Mouse (Mus musculus) heart, postnatal 0 days (tissue): ENCODE measurements at regions not wholly inside any gene's neighbourhood (a gene's known extent, or its start where the extent isn't known, plus 50 kb on each side); places are given as distances from the start of the nearest gene placed in this dataset.

Experiments
- ATAC-seq: fragments of 200-750 bp; cut with Nextera tagmentation; 2 replicates; pipeline ENCODE4 v1.8.0; 2017; ENCODE audit warnings: low read depth, moderate number of reproducible peaks, moderate library complexity; ENCODE audit not compliant: insufficient read depth
- DNase-seq: peaks from one replicate; pipeline ENCODE4 v3.0.0-alpha.2; 2016; ENCODE audit warnings: low spot score
- H3K27ac ChIP-seq: fragments of 300-500 bp; sonication (generic); 2 replicates; pipeline ENCODE4 v1.5.1; 2014; ENCODE audit warnings: low read depth, mild to moderate bottlenecking
- H3K27me3 ChIP-seq: fragments of 300-500 bp; sonication (generic); 2 replicates; pipeline ENCODE4 v1.6.1; 2014; ENCODE audit warnings: low read length, mixed read lengths; ENCODE audit not compliant: control insufficient read depth, insufficient read depth
- H3K36me3 ChIP-seq: fragments of 300-500 bp; sonication (generic); replicated peaks from 2 replicates; pipeline ENCODE4 v1.6.1; 2014; ENCODE audit warnings: low read length, mixed read lengths; ENCODE audit not compliant: control insufficient read depth, insufficient read depth
- H3K4me1 ChIP-seq: fragments of 300-500 bp; sonication (generic); 2 replicates; pipeline ENCODE4 v1.6.1; 2014; ENCODE audit warnings: antibody characterized with exemption; ENCODE audit not compliant: control insufficient read depth, insufficient read depth
- H3K4me2 ChIP-seq: fragments of 300-500 bp; sonication (generic); 2 replicates; pipeline ENCODE4 v1.6.1; 2014; ENCODE audit warnings: low read depth, mild to moderate bottlenecking, low read length, moderate library complexity
- H3K4me3 ChIP-seq: fragments of 300-500 bp; sonication (generic); 2 replicates; pipeline ENCODE4 v1.5.1; 2014; ENCODE audit warnings: low read depth, low read length
- H3K9ac ChIP-seq: fragments of 300-500 bp; sonication (generic); replicated peaks from 2 replicates; pipeline ENCODE4 v1.6.1; 2014; ENCODE audit warnings: low read depth, low read length, mixed read lengths
- H3K9me3 ChIP-seq: fragments of 300-500 bp; sonication (generic); replicated peaks from 2 replicates; pipeline ENCODE4 v1.6.1; 2016; ENCODE audit warnings: low read length; ENCODE audit not compliant: control insufficient read depth
- CTCF ChIP-seq: IDR thresholded peaks from 2 replicates; pipeline ENCODE4 v1.5.1; 2016; ENCODE audit warnings: antibody characterized with exemption, control low read depth, low read depth
- EP300 ChIP-seq: IDR thresholded peaks from 2 replicates; pipeline ENCODE4 v1.6.1; 2016; ENCODE audit warnings: antibody characterized with exemption, low read depth
- WGBS: fragments of 180-500 bp; shearing (Covaris S2); extraction: QIAGEN DNeasy Blood & Tissue Kit; methylation state at CpG from one replicate; pipeline ENCODE4 v1.1.7; 2014; 5-methylcytosine and 5-hydroxymethylcytosine counted together

- H3K9ac ChIP-seq = no peak overlapping the region
- peaks cover 5% of the 10 kb centered on the region; the same call in 1 of the 2 replicates for H3K9me3 ChIP-seq
- H3K36me3 ChIP-seq = no peaks in the 10 kb centered on the region
- TF ChIP-seq EP300 (no peak), CTCF (no peak)
- no peaks in the 10 kb centered on the region for H3K27me3 ChIP-seq
- H3K4me2 ChIP-seq = peak overlapping the region; percentile 1; the same call in 1 of the 2 replicates
- no peak overlapping the region for H3K27ac ChIP-seq
- DNase-seq (no peak), ATAC-seq (peak; percentile 30; the same call in 1 of the 2 replicates)
- H3K4me3 ChIP-seq = no peak overlapping the region
- 23% methylated on average over 22 of the region's 22 CpGs for WGBS
- no peaks in the 10 kb centered on the region for H3K4me1 ChIP-seq
Measured at GRCm38 (mm10) chr15:59783782-59784555, 232.4 kb downstream of the 4933412E24Rik start.

- peaks cover 5% of the 10 kb centered on the region; the same call in 1 of the 2 replicates for H3K9me3 ChIP-seq
- H3K4me3 ChIP-seq = no peak overlapping the region
- no peak overlapping the region for H3K9ac ChIP-seq
- no peaks in the 10 kb centered on the region for H3K27me3 ChIP-seq
- no peaks in the 10 kb centered on the region for H3K4me1 ChIP-seq
- no peak for TF ChIP-seq EP300
- no peak for TF ChIP-seq CTCF
- H3K36me3 ChIP-seq = no peaks in the 10 kb centered on the region
- ATAC-seq (no peak), DNase-seq (no peak)
- peak overlapping the region; percentile 1; the same call in 1 of the 2 replicates for H3K4me2 ChIP-seq
- 7% methylated on average over 6 of the region's 6 CpGs for WGBS
- H3K27ac ChIP-seq = no peak overlapping the region
Measured at GRCm38 (mm10) chr15:59783393-59783781, 233.0 kb downstream of the 4933412E24Rik start.

DNA sequence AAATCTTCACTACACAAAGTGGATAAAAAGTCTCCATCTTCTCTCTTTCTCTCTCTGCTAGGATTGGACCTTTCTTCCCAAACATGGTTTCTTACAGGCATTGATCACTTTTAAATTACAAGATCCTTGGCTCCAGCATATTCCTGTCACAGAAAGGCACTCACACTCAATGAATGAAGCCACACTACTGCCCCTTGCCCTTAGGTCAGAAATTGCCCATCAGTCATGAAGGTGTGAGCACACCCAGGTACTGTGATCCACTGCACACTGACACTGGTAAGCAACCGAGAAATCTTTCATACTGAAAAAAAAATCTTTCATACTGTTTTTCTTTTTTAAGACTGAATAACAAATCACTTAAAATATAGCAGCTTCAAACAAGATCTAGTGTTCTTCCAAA, 235.9 kb downstream of the 4933412E24Rik start:
- H3K9me3 ChIP-seq = no peaks in the 10 kb centered on the region
- no peak overlapping the region for H3K4me2 ChIP-seq
- H3K27me3 ChIP-seq = no peaks in the 10 kb centered on the region
- peaks cover 10% of the 10 kb centered on the region for H3K4me1 ChIP-seq
- TF ChIP-seq CTCF (no peak), EP300 (no peak)
- no peak overlapping the region for H3K9ac ChIP-seq
- no peaks in the 10 kb centered on the region for H3K36me3 ChIP-seq
- ATAC-seq = no peak
- H3K27ac ChIP-seq = no peak overlapping the region
- whole genome bisulfite sequencing = 73% methylated on average over 1 of the region's 1 CpGs
- no peak overlapping the region for H3K4me3 ChIP-seq
- DNase-seq = no peak

- Histone ChIP-seq H3K4me2 (no peak overlapping the region), H3K4me1 (peaks cover 13% of the 10 kb centered on the region), H3K9ac (no peak overlapping the region), H3K4me3 (no peak overlapping the region), H3K27ac (no peak overlapping the region), H3K36me3 (no peaks in the 10 kb centered on the region), H3K9me3 (no peaks in the 10 kb centered on the region), H3K27me3 (no peaks in the 10 kb centered on the region)
- no peak for TF ChIP-seq CTCF
- no peak for TF ChIP-seq EP300
- ATAC-seq (peak; percentile 62), DNase-seq (peak; percentile 67)
- WGBS = 55% methylated on average over 13 of the region's 13 CpGs
Measured at GRCm38 (mm10) chr15:59777307-59777871, 239.0 kb downstream of the 4933412E24Rik start.

- no peak for DNase-seq
- no peak for ATAC-seq
- H3K36me3 ChIP-seq = no peaks in the 10 kb centered on the region
- H3K9ac ChIP-seq = no peak overlapping the region
- H3K4me2 ChIP-seq = no peak overlapping the region
- no peak for TF ChIP-seq CTCF
- no peak for TF ChIP-seq EP300
- WGBS = 58% methylated on average over 3 of the region's 3 CpGs
- no peak overlapping the region for H3K4me3 ChIP-seq
- 0 out of 2 replicates have a peak overlapping the region, but pooled peaks have one; percentile 13 for H3K27ac ChIP-seq
- peaks cover 13% of the 10 kb centered on the region for H3K4me1 ChIP-seq
- H3K27me3 ChIP-seq = no peaks in the 10 kb centered on the region
- H3K9me3 ChIP-seq = 0 out of 2 replicates have a peak, but pooled peaks cover 6% of the 10 kb centered on the region
Measured at GRCm38 (mm10) chr15:59775781-59776180, 240.6 kb downstream of the 4933412E24Rik start.
